Mouse (Mus musculus): ENCODE measurements around the gene Ptprf.

DNA sequence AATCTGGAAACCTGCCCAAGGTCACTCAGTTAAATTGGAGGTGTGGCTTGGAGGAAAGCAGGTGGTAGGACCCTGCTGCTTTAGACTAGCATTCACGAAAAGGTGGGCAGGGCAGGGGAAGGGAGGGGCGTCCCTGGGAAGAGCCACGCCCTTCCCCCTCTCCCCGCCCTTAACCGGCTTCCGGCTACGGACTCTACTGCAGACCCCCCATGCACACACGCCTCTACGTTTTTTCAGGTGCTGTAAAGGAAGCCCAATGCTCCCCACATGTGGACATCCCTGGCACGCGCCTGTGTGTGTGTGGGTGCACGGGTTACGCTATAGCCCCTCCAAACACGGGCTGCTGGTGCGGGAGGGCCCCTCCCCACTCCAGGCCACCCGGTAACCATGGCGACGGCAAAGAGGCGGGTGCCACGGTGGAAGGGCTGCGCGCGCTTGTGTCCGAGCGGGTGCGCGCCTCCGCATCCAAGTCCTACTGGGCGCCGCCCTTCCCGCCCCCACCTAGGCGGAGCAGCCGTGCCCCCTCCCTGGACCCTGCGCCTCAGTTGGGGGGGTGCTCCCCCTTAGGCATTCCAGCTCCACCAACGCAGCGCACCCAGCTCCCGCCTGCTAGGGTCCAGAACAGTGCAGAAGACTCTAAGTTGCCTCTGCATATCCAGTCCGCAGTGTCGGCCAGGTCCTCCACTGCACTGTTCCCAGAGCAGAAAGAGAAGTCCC, 30.5 kb downstream of the Ptprf start:
- no peak for TF ChIP-seq CTCF (IDR thresholded peaks at IDR 0.05)
- no peak for TF ChIP-seq EP300 (IDR thresholded peaks at IDR 0.05; ENCODE audit: insufficient read depth, low read depth, low read length)
- no peak for TF ChIP-seq POLR2A (IDR thresholded peaks at IDR 0.05; ENCODE audit: insufficient read depth, low read depth, low read length)

All from heart, adult 2 months (tissue).